Mouse (Mus musculus): ENCODE measurements at regions not wholly inside any gene's neighbourhood (a gene's known extent, or its start where the extent isn't known, plus 50 kb on each side); places are given as distances from the start of the nearest gene placed in this dataset.
A peak's percentile ranks its signal among the peaks of the same experiment; 100 is the strongest.

GRCm38 (mm10) chr10:100742065-100742464 is 151.8 kb downstream of the 1700017N19Rik start:
- TF ChIP-seq CTCF (IDR thresholded peaks at IDR 0.05; ENCODE audit: low read depth) (peak; percentile 78), EP300 (IDR thresholded peaks at IDR 0.05; ENCODE audit: low read depth) (no peak)
